Mouse (Mus musculus): ENCODE data around the gene Btbd11.

GRCm38 (mm10) chr10:85639581-85639980, 253.0 kb downstream of the Btbd11 start:
- TF ChIP-seq CTCF (IDR thresholded peaks at IDR 0.05; ENCODE audit: extremely low read depth, insufficient read depth, low read length) (no peak), POLR2A (IDR thresholded peaks at IDR 0.05; ENCODE audit: extremely low read depth, insufficient read depth, low read length) (no peak)

All from cortical plate, adult 2 months (tissue).